Mouse (Mus musculus) thymus, adult 2 months (tissue): Measurements from ENCODE around the gene Cisd1. TPM values are rescaled to one million over a fixed set of nuclear protein-coding genes. Genes with fewer than 3 reads are reported as not detected.
A peak's percentile ranks its signal among the peaks of the same experiment; 100 is the strongest.

ENCODE experiments used
- DNase-seq: peaks from one replicate; pipeline ENCODE4 v3.0.0; 2021
- H3K27ac ChIP-seq: fragments of 200-500 bp; 2 replicates; pipeline ENCODE4 v1.5.1; 2012; ENCODE audit warnings: low read length, control low read depth; ENCODE audit not compliant: control insufficient read depth, insufficient read depth
- H3K27me3 ChIP-seq: fragments of 200-500 bp; 2 replicates; pipeline ENCODE4 v1.6.1; 2012; ENCODE audit warnings: mild to moderate bottlenecking, low read length, moderate library complexity, mixed read lengths; ENCODE audit not compliant: control insufficient read depth, insufficient read depth
- H3K36me3 ChIP-seq: fragments of 200-500 bp; 2 replicates; pipeline ENCODE4 v1.6.1; 2012; ENCODE audit warnings: mild to moderate bottlenecking, low read length, moderate library complexity; ENCODE audit not compliant: control insufficient read depth, insufficient read depth
- H3K4me1 ChIP-seq: fragments of 200-500 bp; replicated peaks from 2 replicates; pipeline ENCODE4 v1.6.1; 2012; ENCODE audit warnings: low read length; ENCODE audit not compliant: control insufficient read depth, insufficient read depth
- H3K4me3 ChIP-seq: fragments of 200-500 bp; 2 replicates; pipeline ENCODE4 v1.5.1; 2012; ENCODE audit warnings: mild to moderate bottlenecking, low read length, control low read depth, moderate library complexity; ENCODE audit not compliant: control insufficient read depth, insufficient read depth
- CTCF ChIP-seq: fragments of 200-500 bp; IDR thresholded peaks from 2 replicates; pipeline ENCODE4 v1.5.1; 2012; ENCODE audit warnings: mild to moderate bottlenecking, control low read depth, low read length, moderate library complexity, borderline replicate concordance; ENCODE audit not compliant: control insufficient read depth, poor library complexity, insufficient read depth; ENCODE audit errors: extremely low read depth
- POLR2A ChIP-seq: fragments of 200-500 bp; IDR thresholded peaks from 2 replicates; pipeline ENCODE4 v1.6.1; 2012; ENCODE audit warnings: mild to moderate bottlenecking, low read length, control low read depth, moderate library complexity; ENCODE audit not compliant: control insufficient read depth, poor library complexity, insufficient read depth; ENCODE audit errors: extremely low read depth
- WGBS: fragments of 180-500 bp; shearing (Covaris S2); methylation state at CpG from one replicate; pipeline ENCODE4 v1.1.7; 2018; 5-methylcytosine and 5-hydroxymethylcytosine counted together
- polyA plus RNA-seq: library from polyadenylated mRNA; depleted of rRNA; stranded (reverse); fragments of >200 nt; gene quantifications from 2 replicates; pipeline ENCODE4 v1.2.3, GENCODE M21; 2012

Cisd1 gene
- polyA plus RNA-seq, 1 experiment: 35.1 TPM

- Histone ChIP-seq H3K4me1 (no peaks in the 10 kb centered on the region), H3K27me3 (no peaks in the 10 kb centered on the region), H3K4me3 (no peak overlapping the region), H3K27ac (no peak overlapping the region), H3K36me3 (no peaks in the 10 kb centered on the region)
- 71% methylated on average over 7 of the region's 7 CpGs for WGBS
- no peak for DNase-seq
- TF ChIP-seq CTCF (no peak), POLR2A (no peak)
Measured at GRCm38 (mm10) chr10:71316497-71316896, 28.3 kb downstream of the Cisd1 start.

- 77% methylated on average over 11 of the region's 11 CpGs for WGBS
- TF ChIP-seq POLR2A: no peak
- no peak for TF ChIP-seq CTCF
- Histone ChIP-seq H3K4me1 (no peaks in the 10 kb centered on the region), H3K36me3 (no peaks in the 10 kb centered on the region), H3K27ac (no peak overlapping the region), H3K4me3 (no peak overlapping the region), H3K27me3 (no peaks in the 10 kb centered on the region)
- DNase-seq: no peak
Measured at GRCm38 (mm10) chr10:71316056-71316455, 28.7 kb downstream of the Cisd1 start.

- WGBS: 80% methylated on average over 3 of the region's 3 CpGs
- Histone ChIP-seq H3K4me1 (no peaks in the 10 kb centered on the region), H3K36me3 (no peaks in the 10 kb centered on the region), H3K4me3 (no peak overlapping the region), H3K27ac (no peak overlapping the region), H3K27me3 (no peaks in the 10 kb centered on the region)
- TF ChIP-seq POLR2A (no peak), CTCF (no peak)
- DNase-seq: no peak
Measured at GRCm38 (mm10) chr10:71314596-71314995, 30.2 kb downstream of the Cisd1 start.

- Histone ChIP-seq H3K4me1 (peaks cover 3% of the 10 kb centered on the region), H3K27me3 (no peaks in the 10 kb centered on the region), H3K36me3 (no peaks in the 10 kb centered on the region), H3K4me3 (no peak overlapping the region), H3K27ac (no peak overlapping the region)
- 80% methylated on average over 3 of the region's 3 CpGs for WGBS
- DNase-seq: no peak
- TF ChIP-seq CTCF: no peak
- no peak for TF ChIP-seq POLR2A
Measured at GRCm38 (mm10) chr10:71310288-71310687, 34.5 kb downstream of the Cisd1 start.

- H3K36me3 ChIP-seq: no peaks in the 10 kb centered on the region
- H3K27me3 ChIP-seq: no peaks in the 10 kb centered on the region
- no peak overlapping the region for H3K4me3 ChIP-seq
- WGBS: 92% methylated on average over 5 of the region's 5 CpGs
- no peak for DNase-seq
- TF ChIP-seq POLR2A: no peak
- peaks cover 3% of the 10 kb centered on the region for H3K4me1 ChIP-seq
- no peak overlapping the region for H3K27ac ChIP-seq
Measured at GRCm38 (mm10) chr10:71308199-71308598, 36.6 kb downstream of the Cisd1 start.

GRCm38 (mm10) chr10:71306759-71307158 is 38.0 kb downstream of the Cisd1 start:
- Histone ChIP-seq H3K4me1 (peaks cover 10% of the 10 kb centered on the region), H3K36me3 (no peaks in the 10 kb centered on the region), H3K27ac (no peak overlapping the region), H3K4me3 (no peak overlapping the region), H3K27me3 (no peaks in the 10 kb centered on the region)
- no peak for DNase-seq
- WGBS: 37% methylated on average over 6 of the region's 6 CpGs
- TF ChIP-seq CTCF: no peak
- TF ChIP-seq POLR2A: no peak

- no peak overlapping the region for H3K27ac ChIP-seq
- no peaks in the 10 kb centered on the region for H3K27me3 ChIP-seq
- H3K36me3 ChIP-seq: no peaks in the 10 kb centered on the region
- H3K4me1 ChIP-seq: peaks cover 15% of the 10 kb centered on the region
- DNase-seq: peak; percentile 75
- peak overlapping the region; percentile 10; the same call in 1 of the 2 replicates for H3K4me3 ChIP-seq
- TF ChIP-seq CTCF (no peak), POLR2A (no peak)
- 19% methylated on average over 6 of the region's 6 CpGs for WGBS
Measured at GRCm38 (mm10) chr10:71306190-71306589, 38.6 kb downstream of the Cisd1 start.
